Mouse (Mus musculus) small intestine, adult 2 months (tissue): ENCODE results near the gene Xkr7.

Source experiments
- CTCF ChIP-seq: fragments of 200-500 bp; IDR thresholded peaks from 2 replicates; pipeline ENCODE4 v1.5.1; 2012; ENCODE audit warnings: low read depth, mild to moderate bottlenecking, control low read depth, inconsistent platforms, low read length, moderate library complexity, mixed read lengths; ENCODE audit not compliant: insufficient replicate concordance, insufficient read length; ENCODE audit errors: extremely low read depth
- POLR2A ChIP-seq: fragments of 200-500 bp; IDR thresholded peaks from 2 replicates; pipeline ENCODE4 v1.6.1; 2012; ENCODE audit warnings: low read depth, mild to moderate bottlenecking, control low read depth, inconsistent platforms, low read length, moderate library complexity

DNA sequence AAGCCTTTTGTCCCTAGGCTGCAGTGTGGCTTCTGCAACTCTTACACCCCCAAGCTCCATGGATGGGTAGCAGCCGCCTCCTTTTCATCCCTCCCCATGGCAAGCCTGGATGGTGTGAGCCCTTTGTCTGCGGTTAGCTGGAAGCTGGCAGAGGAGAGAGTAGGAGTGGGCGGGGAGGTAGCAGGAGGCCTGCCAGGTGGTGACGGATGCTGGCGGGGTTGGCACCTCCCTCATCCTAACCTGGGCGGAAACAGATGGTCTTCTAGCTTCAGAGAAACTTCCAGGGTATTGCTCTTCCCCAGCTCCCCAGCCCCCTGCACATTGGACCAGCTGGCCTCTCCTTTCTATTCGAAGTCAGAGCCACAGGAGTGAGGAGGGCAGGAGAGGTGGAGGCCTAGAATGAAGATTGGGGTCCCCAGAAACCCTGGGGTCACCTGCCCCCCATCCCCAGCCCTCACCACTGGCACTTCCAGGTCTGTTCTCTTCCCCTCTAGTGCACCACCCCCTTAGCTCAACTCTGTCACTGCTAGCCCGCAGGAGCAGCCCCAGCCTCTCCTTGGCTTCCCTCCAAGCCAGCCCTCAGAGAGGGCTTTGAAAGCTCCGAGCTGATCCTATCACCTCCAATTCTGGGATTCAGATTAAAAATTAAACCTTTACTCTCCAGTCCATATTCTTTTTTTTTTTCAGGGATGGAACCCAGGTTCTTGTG is 17.8 kb downstream of the Xkr7 start:
- TF ChIP-seq CTCF (no peak), POLR2A (no peak)
